Mouse (Mus musculus): Measurements from ENCODE around the gene Ppm1h.

Ppm1h gene

DNA sequence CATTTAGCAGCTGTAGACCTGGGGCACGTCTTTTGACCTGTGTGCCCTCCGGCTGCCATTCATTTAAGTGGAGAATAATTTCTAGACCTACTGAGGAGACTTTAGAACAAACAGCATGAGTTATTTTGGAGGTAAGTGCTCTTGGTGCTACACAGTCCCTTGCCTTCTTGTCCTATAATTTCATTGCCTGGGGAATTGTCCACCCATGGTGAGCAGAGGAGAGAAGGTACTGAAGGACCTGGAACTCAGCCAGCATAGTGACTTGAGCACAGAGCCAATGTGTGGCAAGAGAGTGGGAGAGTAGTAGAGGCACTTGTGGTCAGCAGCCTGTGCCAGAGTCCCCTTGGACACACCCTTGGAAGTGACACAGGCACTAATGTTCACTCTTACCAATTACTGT is 64.8 kb downstream of the Ppm1h start:
- in situ Hi-C loops (cut with MboI, MseI), result no loop called here

DNA sequence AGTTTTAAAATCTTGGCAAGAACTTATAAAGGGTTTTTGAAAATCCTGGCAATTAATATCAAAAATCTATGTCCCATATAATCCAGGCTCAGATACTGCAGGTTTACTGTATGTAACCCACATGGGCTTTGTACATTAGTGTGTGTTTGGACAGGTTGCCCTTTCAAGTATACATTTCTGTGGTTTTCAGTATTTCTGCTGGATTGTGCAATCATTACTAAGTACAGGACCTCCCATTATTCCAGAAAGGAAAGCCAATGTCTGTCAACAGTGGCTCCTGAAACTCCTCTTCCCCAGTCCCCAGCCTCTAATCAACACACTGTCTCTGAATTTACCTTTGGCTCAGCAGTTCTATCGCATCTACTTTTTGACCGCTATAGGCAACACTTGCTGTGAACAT is 66.4 kb downstream of the Ppm1h start:
- in situ Hi-C loops (cut with MboI, MseI), result no loop called here

DNA sequence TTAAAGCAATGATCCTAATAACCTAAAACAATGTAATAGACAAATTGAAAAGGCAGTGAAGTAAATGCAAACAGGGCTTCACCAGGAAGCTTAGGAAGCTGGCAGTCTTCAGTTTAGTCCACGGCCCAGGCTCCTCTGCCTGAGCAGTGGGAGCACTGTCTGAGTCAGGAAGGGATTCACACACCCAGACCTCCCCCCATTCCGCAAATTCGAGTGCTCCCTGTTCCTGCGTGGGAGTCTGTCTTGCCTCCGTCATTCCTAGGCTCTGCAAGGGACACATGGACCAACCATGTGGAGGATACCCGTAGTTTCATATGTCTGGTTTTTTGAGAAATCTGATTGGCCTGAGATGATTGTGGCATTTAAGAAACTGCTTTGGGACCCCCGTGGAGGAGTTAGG is 67.6 kb downstream of the Ppm1h start:
- in situ Hi-C loops (cut with MboI, MseI), result no loop called here

DNA sequence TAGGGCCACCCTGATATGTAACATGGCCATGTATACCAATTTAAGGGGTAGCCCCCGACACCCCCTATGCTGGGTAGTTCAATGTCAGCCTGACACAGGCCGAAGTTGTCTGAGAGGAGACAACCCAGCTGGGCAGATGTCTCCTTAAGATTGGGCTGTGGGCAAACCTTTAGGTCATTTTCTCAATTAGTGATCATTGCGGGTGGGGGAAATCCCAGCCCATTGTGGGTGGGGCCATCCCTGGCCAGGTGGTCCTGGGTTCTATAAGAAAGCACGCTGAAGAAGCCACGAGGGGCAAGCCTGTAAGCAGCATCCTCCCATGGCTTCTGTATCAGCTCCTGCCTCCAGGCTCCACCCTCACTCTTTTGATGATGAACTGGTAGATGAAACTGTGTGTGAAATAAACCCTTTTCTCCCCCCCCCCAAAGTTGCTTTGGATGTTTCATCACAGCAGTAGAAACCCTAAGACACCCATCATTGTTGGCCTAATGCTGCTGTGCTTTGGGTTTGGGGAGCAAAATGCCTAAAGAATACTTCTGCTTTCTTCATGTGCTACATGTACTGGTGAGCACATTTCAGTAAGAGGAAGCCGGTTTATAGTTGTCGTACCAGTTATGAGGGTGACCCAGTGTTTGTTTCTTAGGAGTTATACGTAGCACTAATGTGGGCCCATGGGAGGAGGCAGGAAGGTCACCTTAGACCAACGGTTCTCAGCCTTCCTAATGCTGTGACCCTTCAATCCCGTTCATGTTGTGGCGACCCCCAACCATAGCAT is 68.8 kb downstream of the Ppm1h start:
- in situ Hi-C loops (cut with MboI, MseI), result no loop called here

DNA sequence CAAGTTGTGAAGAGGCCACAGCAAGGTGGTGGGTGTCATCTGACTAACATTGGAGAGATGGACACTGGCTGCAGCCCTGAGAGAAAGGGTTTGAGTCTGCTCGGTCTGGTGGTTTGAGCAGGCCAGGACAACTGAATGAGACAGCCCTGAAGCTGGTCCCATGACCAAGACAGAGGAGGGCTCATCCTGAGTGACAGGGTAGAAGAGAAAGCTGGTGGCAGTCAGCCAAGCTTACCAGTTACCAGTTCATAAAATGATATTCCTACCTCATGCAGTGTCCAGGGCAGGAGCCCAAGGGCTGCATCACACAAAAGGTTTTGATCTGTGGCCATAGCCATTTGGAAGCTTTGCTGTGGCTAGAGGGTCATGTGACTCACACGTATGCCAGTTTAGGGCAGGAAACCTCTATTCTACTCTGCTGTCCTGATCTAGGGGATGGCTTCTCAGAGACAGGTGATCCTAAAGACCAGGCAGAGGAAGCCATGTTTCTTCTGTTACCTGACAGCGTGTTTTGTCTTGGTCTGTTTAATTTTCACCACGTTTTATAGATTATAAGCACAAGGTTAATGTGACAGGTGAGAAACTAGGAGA is 69.9 kb downstream of the Ppm1h start:
- in situ Hi-C loops (cut with MboI, MseI), result no loop called here

DNA sequence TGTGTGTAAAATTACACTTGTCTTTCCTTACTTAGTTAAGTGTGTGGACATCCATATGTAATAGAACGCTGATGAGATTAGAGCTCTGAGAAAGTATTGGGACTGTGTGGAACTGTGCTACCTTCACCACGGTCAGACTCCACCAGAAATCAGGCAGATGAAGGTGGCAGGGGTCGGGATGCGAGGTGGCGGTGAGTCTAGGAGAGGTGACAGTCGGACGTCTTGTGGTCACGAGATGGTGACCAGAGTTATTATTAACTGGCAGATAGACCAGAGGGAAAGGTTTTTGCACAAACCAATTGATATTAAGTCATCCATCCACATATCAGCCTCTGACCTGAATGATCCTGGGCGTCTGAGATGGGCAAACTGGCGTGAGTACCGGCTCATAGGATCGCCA is 70.5 kb downstream of the Ppm1h start:
- in situ Hi-C loops (cut with MboI, MseI), result no loop called here

DNA sequence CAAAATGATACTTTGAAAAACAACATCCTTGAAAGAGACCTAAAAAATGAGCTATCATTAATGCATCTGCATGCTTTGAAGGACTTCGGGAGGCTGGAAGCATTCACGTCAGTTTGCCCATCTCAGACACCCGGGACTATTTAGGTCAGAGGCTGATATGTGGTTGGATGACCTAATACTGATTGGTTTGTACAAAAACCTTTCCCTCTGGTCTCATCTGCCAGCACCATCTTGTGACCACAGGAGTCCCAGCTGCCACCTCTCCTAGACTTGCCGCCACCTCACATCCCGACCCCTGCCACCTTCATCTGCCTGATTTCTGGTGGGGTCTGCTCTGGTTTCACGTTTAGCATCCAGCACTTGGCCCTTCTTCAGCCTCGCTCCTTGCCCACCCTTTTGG is 71.3 kb downstream of the Ppm1h start:
- in situ Hi-C loops (cut with MboI, MseI), result no loop called here

DNA sequence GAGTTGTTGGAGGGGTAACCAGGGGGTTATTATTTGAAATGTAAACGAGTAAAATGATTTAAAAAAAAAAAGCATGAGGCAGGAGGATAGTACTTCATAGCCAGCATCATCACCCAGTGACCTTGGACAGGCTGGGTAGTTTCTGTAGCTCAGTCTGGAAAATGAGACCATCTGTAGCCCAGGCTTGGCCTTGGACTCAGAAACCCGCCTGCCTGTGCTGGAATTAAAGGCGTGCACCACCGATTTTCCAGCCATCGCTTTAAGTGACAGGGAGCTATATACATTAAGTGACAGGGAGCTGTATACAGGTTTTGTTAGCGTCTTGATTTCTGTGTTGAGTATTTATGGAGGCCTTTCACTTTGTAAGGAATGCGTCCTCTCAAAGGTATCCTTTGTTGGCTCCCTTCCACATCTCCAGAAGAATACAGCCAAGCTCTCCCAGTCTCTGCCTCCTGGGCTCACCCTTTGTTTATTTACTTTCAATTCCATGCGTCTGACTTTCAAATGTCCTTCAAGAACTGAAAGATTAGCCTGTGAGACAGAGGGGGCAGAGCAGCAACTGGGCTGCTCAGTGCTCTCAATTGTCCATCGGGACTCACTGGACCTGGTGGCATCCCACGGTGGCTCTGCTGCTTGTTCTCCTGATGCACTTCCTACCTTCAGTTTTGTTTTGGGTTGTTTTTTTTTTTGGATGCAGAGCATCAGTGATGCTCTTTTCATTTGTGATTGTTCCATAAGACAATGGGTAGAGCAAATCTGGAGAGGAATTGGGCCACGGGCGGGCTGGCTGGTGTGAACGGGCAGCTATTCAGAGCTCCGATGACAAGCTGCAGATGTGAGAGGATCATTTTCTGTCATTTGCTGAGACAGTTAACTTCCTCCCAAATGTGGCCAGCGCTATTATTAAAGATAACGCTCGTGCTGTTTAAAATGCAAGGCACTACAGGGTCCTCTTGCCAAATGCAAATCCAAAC is 74.7 kb downstream of the Ppm1h start:
- in situ Hi-C loops (cut with MboI, MseI), result no loop called here

DNA sequence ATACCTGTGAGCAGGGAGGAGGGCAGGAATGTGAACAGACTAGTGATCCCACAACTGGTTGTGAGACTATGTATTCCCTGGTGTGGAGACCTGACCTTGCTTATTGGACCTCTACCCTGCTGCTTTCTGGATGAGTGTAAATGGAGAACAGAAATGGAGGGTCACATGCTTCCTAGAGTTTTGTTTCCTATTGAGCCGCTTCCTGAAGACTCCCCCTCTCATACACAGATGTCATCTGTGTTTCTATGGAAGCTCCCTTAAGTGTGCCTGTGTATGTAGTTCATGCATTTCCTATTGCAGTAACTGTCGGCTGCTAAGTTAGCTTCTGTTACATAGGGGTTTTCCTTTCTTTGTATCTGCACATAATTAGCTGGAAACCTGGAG is 75.4 kb downstream of the Ppm1h start:
- in situ Hi-C loops (cut with MboI, MseI), result no loop called here

DNA sequence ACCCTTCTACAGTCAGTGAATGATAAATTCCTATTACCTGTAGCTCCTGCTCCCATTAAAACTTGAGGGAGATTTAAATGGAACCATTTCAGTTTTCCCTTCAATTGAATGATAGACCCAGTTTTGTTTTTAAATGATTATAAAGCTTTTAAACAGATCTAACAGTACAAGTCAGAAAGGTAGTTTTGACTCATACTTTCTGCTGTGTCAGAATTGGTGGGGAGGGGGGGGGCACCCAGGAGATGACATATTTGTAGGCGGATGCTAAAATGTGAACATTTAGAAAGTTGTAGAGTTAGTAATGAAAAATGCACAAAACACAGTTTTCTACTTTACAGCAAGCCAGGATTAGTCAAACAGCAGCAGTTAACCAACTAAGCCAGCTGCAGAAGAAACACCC is 76.4 kb downstream of the Ppm1h start:
- in situ Hi-C loops (cut with MboI, MseI), result no loop called here

DNA sequence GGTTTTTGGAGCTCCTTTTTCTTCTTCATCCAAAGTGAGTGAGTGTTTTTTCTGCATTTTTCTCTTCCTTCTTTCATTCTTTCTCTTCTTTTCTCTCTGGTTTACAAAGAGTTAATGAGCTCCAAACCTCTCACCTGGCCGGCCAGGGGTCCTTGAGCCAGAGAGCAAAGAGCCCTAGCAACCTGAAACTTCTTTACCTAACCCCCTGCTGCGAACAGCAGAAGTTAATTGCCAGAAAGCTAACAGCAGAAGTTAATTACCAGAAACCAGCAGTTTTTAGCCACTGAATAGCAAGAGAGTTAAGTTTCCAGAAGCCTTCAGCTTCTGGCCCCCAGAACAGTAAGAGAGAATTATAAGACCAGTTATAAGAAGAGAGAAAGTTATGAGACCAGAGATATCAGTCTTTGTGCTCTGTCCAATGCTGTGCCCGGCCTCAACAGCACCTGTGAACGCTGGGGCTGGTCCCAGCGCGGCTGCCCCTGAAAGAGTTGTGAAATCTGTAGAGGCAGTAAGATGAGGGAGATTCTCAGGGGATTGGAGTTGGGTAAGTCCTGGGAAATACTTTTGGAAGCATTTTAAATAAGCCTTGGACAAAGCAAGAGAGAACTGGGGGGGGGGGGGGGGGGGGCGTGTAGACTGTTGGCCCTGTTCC is 78.4 kb downstream of the Ppm1h start:
- in situ Hi-C loops (cut with MboI, MseI), result no loop called here

DNA sequence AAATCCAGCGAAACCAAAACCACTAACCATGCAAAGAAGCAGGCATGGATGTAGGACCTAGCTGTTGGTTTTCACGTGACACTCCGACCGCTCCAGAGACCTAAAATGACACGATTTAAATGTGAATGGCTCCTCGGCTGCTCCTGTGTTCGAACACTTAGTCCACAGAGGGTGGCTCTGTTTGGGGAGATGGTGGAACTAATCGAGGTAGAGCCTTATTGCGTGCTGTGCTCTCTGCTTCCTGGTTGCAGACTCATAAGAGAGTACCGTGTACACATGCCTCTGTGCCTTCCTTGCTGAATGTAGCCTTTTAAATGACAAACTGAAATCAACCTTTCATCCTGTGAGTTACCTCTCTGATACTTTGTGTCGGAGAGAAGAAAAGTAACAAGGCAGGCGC is 79.2 kb downstream of the Ppm1h start:
- in situ Hi-C loops (cut with MboI, MseI), result no loop called here

DNA sequence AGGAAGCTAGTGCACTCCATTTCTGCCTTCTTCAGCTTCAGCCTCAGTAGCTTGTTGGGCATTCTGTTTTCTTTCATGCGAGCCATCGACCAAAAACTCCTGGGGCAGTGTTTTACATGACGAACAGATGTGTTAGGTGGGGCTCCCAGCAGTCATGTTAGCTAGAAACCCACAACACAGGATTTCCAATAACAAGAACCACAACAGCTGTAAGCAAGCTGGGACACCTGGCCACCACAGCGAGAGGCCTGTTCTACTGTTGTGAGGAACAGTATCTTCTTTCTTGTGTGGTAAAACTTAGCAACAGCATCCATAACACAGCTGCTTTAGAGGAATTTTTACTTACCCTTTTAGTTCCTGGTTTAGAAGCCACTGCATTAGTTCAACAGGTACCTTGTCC is 79.8 kb downstream of the Ppm1h start:
- in situ Hi-C loops (cut with MboI, MseI), result no loop called here

DNA sequence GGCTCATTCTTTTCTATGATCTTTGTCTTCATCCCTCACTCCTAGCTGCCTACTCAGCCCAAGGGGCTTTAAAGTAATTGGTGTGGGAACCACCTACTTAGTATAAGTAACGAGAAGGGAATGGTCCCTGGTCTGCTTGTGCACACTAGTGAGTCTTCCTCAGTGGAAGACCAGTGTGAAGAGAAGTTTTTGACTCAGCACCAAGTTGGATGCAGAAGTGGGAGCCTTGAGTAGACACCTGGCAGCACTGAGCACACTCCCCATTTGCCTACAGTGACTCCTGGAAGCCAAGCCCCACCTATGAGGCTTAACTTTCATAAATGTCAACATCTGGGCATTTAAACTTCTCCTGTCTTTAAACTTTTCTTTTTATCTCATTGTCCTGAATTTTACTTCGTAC is 81.2 kb downstream of the Ppm1h start:
- in situ Hi-C loops (cut with MboI, MseI), result no loop called here

DNA sequence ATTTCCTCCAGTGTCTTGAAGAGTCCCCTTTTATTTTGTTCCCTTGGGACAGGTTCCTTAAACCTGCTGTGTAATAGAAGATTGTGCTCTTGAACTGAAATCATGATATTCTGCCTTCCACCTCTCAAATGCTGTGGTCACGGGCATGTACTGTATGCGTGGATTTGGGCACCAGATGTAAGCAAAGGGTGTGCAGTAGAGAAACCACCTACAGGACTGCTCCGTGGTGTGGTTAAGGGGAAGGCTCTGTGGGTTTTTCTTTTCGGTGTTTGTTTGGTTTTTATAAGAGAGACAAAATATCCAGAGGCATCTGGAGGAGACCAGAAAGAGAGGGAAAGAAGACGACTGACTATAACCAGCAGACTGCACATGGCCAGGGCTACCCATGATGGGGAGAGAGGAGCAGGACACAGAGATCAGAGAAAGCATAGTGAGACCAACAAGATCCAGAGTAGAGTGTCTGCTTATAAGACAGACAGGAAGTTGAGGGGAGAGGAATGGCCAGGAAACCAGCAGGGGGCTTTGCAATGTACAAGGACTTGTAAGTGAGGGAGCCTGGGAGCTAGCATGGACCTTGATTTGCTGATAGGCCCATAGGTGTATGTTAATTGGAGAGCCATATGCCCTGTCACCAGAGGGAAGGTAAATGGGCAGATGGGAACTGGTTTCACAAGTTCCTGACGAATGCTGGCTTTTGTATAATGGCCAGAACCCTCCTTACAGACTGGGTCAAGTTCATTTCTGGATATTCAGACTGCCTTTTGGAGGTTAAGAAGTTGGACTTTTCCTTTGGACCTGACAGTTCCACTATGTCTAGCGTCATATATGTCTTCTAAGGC is 82.1 kb downstream of the Ppm1h start:
- in situ Hi-C loops (cut with MboI, MseI), result no loop called here

DNA sequence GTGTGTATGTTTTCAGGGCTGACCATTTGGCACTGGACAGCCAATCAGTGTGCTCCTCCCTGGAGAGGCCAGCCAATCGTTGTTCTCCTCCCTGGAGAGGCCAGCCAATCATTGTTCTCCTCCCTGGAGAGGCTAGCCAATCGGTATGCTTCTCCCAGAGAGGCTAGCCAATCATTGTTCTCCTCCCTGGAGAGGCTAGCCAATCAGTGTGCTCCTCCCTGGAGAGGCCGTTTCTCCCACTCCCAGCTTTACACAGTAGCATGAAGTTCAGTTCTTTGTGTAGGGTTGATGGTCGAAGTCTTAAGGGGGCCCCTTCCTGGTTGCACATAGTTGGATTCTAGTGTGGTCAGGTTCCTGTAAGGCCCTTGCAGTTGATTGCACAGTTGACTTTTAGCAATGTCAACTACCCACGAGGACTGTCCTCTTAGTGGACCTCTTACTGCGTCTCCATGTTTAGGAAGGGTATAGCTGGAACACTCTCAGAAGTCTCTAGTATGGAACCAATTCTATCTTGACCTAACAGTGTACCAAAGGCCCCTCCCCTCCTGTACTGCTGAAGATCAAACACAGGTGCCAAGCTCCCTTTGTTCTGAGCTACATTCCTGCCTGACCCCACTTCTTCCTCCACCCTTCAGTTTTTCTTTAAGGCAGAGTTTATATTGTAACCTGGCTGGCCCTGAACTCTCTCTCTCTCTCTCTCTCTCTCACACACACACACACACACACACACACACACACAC is 84.4 kb downstream of the Ppm1h start:
- in situ Hi-C loops (cut with MboI, MseI), result no loop called here

DNA sequence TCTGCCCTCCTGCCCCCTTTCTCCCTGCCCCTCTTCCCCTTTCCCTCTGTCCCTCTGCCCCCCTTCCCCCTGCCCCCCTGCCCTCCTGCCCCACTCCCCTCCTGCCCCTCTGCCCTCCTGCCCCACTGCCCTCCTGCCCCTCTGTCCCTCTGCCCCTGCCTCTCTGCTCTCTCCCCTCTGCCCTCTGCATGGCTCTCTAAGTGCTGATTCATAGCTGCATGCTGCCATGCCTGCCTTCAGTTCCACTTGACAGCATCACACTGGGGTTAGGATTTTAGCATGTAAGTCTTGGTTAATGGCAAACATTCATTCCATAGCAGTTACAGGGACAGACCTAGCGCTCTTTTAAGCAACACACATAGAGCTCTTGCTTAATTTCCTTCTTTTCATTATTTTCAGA is 85.0 kb downstream of the Ppm1h start:
- in situ Hi-C loops (cut with MboI, MseI), result no loop called here

DNA sequence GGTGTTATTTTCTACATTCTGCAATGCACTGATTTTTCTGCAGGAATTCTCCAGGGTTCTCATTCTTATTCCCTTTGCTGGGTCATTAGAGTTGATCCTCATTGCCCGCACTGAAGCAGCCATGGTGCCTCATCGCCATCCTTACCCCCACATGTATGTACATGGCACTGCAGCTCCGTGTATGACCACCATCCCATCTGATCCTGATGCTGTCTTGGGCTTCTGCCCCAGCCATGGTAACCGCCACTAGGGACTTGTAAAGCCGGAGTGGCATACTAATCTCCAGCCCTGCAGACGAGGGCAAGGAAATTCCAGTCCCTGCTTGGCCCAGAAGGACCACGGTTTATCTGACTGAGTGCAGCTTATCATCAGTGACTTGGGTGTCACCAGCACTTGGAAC is 86.1 kb downstream of the Ppm1h start:
- in situ Hi-C loops (cut with MboI, MseI), result no loop called here

DNA sequence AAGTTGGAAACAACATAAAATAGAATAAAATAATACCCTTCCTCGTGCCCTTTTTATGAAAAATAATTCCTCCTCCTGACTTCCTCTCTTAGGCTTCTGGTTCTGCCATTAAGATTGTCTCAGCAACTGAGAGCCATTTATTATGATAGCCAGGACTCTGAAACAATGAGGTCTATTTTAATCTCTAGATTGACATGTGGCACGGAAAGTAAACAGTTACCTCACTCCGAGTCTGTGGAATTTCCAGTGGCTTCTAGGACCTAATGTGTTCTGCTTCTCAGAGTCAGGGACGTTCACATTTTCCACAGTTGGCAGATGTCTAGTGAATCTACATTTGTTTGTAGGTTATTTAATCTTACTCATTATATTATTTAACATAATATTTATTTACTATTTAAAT is 87.0 kb downstream of the Ppm1h start:
- in situ Hi-C loops (cut with MboI, MseI), result no loop called here

DNA sequence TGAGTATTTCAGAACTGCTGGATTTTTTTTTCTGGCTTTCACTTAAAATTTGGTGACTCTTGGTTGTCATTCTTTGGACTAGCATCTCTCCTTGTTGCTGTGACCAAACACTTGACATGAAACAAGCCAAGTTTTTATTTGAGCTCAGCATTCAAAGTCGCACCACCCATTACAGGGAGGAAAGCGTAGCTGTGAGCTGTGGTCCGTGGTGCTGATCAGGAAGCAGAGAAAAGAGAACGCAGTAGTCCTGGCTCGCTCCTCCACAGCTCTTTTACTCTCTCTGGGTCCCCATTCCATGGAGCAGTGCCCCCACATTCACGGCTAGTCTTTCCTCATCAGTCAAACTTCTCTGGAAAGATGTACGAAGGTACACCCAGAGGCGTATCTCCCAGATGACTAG is 87.4 kb downstream of the Ppm1h start:
- in situ Hi-C loops (cut with MboI, MseI), result no loop called here

Data from T-helper 2 cell (primary cell).